Mouse (Mus musculus) G1E (cell line): Measurements from ENCODE around the gene Trim65. TPM values are rescaled to one million over a fixed set of nuclear protein-coding genes. Genes with fewer than 3 reads are reported as not detected.

Experiments
- ATAC-seq: 2 replicates; pipeline ENCODE4 v1.8.0; 2016; ENCODE audit warnings: mild to moderate bottlenecking; ENCODE audit not compliant: insufficient number of reproducible peaks, poor library complexity, low FRiP score, severe bottlenecking; ENCODE audit errors: extremely low read depth
- DNase-seq: peaks from one replicate; pipeline ENCODE4 v3.0.0; 2012; ENCODE audit warnings: low spot score
- H3K27me3 ChIP-seq: 2 replicates; pipeline ENCODE4 v1.6.1; 2012; ENCODE audit warnings: mild to moderate bottlenecking, low read length, inconsistent platforms; ENCODE audit not compliant: insufficient read depth
- H3K36me3 ChIP-seq: replicated peaks from 2 replicates; pipeline ENCODE3; 2012; ENCODE audit warnings: mild to moderate bottlenecking, inconsistent platforms
- H3K4me1 ChIP-seq: 2 replicates; pipeline ENCODE4 v1.6.1; 2012; ENCODE audit warnings: low read depth, low read length, inconsistent platforms, mixed read lengths; ENCODE audit not compliant: insufficient read depth
- H3K4me3 ChIP-seq: 2 replicates; pipeline ENCODE4 v1.5.1; 2012; ENCODE audit warnings: low read depth, mild to moderate bottlenecking, inconsistent platforms, low read length, moderate library complexity, mixed read lengths
- H3K9me3 ChIP-seq: replicated peaks from 2 replicates; pipeline ENCODE4 v1.6.1; 2012; ENCODE audit warnings: inconsistent platforms
- CTCF ChIP-seq: IDR thresholded peaks from 2 replicates; pipeline ENCODE4 v1.5.1; 2012; ENCODE audit warnings: low read depth, low read length, inconsistent platforms, mixed read lengths
- GATA1 ChIP-seq: IDR thresholded peaks from 2 replicates; pipeline ENCODE4 v1.6.1; 2012; ENCODE audit warnings: borderline replicate concordance, low read length, inconsistent platforms, mixed read lengths
- GATA2 ChIP-seq: IDR thresholded peaks from 2 replicates; pipeline ENCODE4 v1.6.1; 2012; ENCODE audit warnings: low read depth, low read length, inconsistent platforms, borderline replicate concordance
- POLR2AphosphoS5 ChIP-seq: IDR thresholded peaks from 2 replicates; pipeline ENCODE4 v1.6.1; 2012; ENCODE audit warnings: low read depth, low read length, inconsistent platforms; ENCODE audit not compliant: insufficient replicate concordance
- TAL1 ChIP-seq: conservative IDR thresholded peaks from 2 replicates; pipeline ENCODE4 v1.6.1; 2012; ENCODE audit warnings: low read depth, low read length, inconsistent platforms, mixed read lengths
- polyA plus RNA-seq: library from polyadenylated mRNA; stranded (reverse); fragments of >175 nt; gene quantifications from 2 replicates; pipeline ENCODE4 v1.2.3, GENCODE M21; 2012
- total RNA-seq, 2 experiments: library from RNA; stranded (forward) in 1 of 2; stranded (reverse) in 1 of 2; fragments of 200-1000 nt in 1 of 2; fragments of >200 nt in 1 of 2; fragmentation: Nextera tagmentation in 1 of 2; gene quantifications; 2 replicates each; pipeline ENCODE4 v1.2.3; 2014 to 2017

Trim65 gene
- total and polyA plus RNA-seq, 3 experiments, result 0.05 TPM; not detected in 2

DNA sequence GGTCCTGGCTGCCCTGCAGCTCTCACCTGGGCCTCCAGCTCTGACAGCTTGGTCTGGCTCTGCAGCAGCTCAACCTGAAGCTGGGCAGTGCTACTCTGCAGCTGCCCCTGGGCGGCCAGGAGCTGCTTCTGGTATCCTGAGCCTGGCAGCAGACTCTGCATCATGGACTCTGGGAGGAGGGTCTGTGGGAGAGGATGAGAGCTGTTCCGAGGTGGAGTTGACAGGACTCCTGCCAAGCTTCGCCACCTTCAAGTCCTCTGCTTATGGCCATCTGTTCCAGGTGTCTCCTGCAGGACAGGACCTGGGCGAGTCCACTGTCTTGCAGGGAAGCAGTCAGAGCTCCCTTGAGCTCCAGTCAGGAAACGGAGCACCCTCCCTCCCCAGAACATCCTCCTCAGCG is 18.4 kb upstream of the Trim65 start:
- no peaks in the 10 kb centered on the region for H3K9me3 ChIP-seq
- no peak for ATAC-seq
- no peaks in the 10 kb centered on the region; the same call in 1 of the 2 replicates for H3K27me3 ChIP-seq
- no peak overlapping the region for H3K4me3 ChIP-seq
- peaks cover 24% of the 10 kb centered on the region for H3K4me1 ChIP-seq
- no peak for TF ChIP-seq GATA2
- no peak for TF ChIP-seq POLR2AphosphoS5
- no peak for TF ChIP-seq GATA1
- TF ChIP-seq CTCF, result no peak
- TF ChIP-seq TAL1, result no peak
- no peak for DNase-seq
- peaks cover 100% of the 10 kb centered on the region for H3K36me3 ChIP-seq

GRCm38 (mm10) chr11:116148761-116149221 is 17.9 kb upstream of the Trim65 start:
- Histone ChIP-seq H3K4me1 (peaks cover 25% of the 10 kb centered on the region), H3K27me3 (no peaks in the 10 kb centered on the region; the same call in 1 of the 2 replicates), H3K9me3 (no peaks in the 10 kb centered on the region), H3K4me3 (no peak overlapping the region), H3K36me3 (peaks cover 100% of the 10 kb centered on the region)
- DNase-seq (no peak), ATAC-seq (no peak)
- TF ChIP-seq POLR2AphosphoS5, result no peak
- no peak for TF ChIP-seq TAL1
- TF ChIP-seq GATA1, result no peak
- no peak for TF ChIP-seq CTCF
- TF ChIP-seq GATA2, result no peak

GRCm38 (mm10) chr11:116146294-116146985 is 15.5 kb upstream of the Trim65 start:
- no peak for TF ChIP-seq TAL1
- no peak for TF ChIP-seq GATA2
- Histone ChIP-seq H3K4me1 (peaks cover 47% of the 10 kb centered on the region), H3K27me3 (no peaks in the 10 kb centered on the region; the same call in 1 of the 2 replicates), H3K4me3 (no peak overlapping the region), H3K36me3 (peaks cover 90% of the 10 kb centered on the region), H3K9me3 (no peaks in the 10 kb centered on the region)
- no peak for ATAC-seq
- no peak for DNase-seq

GRCm38 (mm10) chr11:116145481-116146293 is 14.8 kb upstream of the Trim65 start:
- no peak for ATAC-seq
- Histone ChIP-seq H3K9me3 (no peaks in the 10 kb centered on the region), H3K27me3 (no peaks in the 10 kb centered on the region; the same call in 1 of the 2 replicates), H3K36me3 (peaks cover 87% of the 10 kb centered on the region), H3K4me1 (peaks cover 46% of the 10 kb centered on the region), H3K4me3 (no peak overlapping the region)
- no peak for DNase-seq
- TF ChIP-seq GATA1 (no peak), CTCF (no peak), POLR2AphosphoS5 (no peak), GATA2 (no peak), TAL1 (no peak)

GRCm38 (mm10) chr11:116143468-116143867 is 12.5 kb upstream of the Trim65 start:
- peaks cover 64% of the 10 kb centered on the region for H3K36me3 ChIP-seq
- no peak for DNase-seq
- no peak overlapping the region for H3K4me3 ChIP-seq
- H3K27me3 ChIP-seq, result no peaks in the 10 kb centered on the region; the same call in 1 of the 2 replicates
- no peak for ATAC-seq
- peaks cover 58% of the 10 kb centered on the region for H3K4me1 ChIP-seq
- H3K9me3 ChIP-seq, result no peaks in the 10 kb centered on the region
- TF ChIP-seq POLR2AphosphoS5 (no peak), TAL1 (peak; percentile 18; the same call in 1 of the 2 replicates)

DNA sequence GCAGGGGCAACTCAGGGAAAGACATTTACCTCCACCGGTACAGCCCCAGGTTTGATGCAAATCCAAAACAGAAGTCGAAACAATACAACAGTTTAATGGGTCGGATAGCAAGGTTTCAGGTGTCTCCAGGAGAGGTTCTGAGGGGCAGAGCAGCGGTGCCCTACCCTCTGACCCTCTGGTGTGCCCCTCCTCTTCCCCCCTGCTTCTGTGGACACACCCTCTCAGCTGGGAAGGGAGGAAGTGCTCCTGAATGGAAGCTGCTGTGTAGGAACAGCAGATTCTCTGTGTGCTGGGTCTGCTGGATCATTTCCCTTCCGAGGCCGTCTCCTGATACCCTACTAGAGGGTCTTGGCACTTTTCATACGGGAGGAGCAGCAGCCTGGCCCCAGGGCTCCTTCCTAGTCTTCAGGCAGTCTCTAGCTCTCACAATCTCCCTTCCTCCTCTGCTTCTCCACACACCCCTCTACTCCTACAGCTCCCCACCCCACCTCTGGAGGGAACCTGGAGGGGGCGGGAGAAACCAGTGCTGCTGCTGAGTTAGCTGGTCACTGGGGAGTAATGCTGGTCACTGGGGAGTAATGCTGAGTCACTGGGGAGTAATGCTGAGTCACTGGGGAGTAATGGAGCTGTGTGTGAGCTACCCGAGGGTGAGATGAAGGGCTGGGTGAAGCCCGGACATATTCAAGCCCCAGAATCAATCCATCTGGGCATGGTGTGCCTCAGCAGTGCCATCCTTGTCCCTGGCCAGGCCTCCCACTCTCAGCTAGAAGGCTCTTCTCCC is 11.5 kb upstream of the Trim65 start:
- no peaks in the 10 kb centered on the region for H3K27me3 ChIP-seq
- H3K4me1 ChIP-seq, result peaks cover 61% of the 10 kb centered on the region
- H3K9me3 ChIP-seq, result no peaks in the 10 kb centered on the region
- TF ChIP-seq TAL1, result no peak
- TF ChIP-seq GATA2, result no peak
- TF ChIP-seq GATA1, result no peak
- TF ChIP-seq POLR2AphosphoS5, result no peak
- TF ChIP-seq CTCF, result no peak
- peak; percentile 52 for ATAC-seq
- DNase-seq, result peak; percentile 74
- peaks cover 54% of the 10 kb centered on the region for H3K36me3 ChIP-seq
- peak overlapping the region; percentile 50; the same call in 1 of the 2 replicates for H3K4me3 ChIP-seq
